Mouse (Mus musculus) left cerebral cortex, postnatal 36 days (tissue): Measurements from ENCODE around the gene Lexm. TPM values are rescaled to one million over a fixed set of nuclear protein-coding genes. Genes with fewer than 3 reads are reported as not detected.

ENCODE experiments used
- DNase-seq, 2 experiments: peaks; one replicate each; pipeline ENCODE4 v3.0.0; 2021 to 2022; ENCODE audit warnings: low spot score in 2 of 2, mixed read lengths in 1 of 2
- intact Hi-C: fragments of 180-260 bp; cut with DNase I; formaldehyde crosslinking; loops from one replicate; pipeline ENCODE4 v1.15.1; 2025
- total RNA-seq, 2 experiments: library from RNA; stranded (reverse); gene quantifications; 2 replicates each; pipeline ENCODE4 v1.2.3; 2021

The Lexm gene
- not detected for total RNA-seq

- DNase-seq, result peak in 1 of 2 experiments; percentile 39
- intact Hi-C loops, result loop anchor here (10.0 kb wide), 4 partner anchors 218 to 728 kb away; partner anchors contain the start of gene Ssbp3
Measured at GRCm38 (mm10) chr4:106617056-106617455, at the start of gene Lexm. Gene Lexm (minus strand): TSS chr4:106617241.

GRCm38 (mm10) chr4:106666546-106666945 lies 49.5 kb upstream of the Lexm start:
- intact Hi-C loops, result no loop called here
- no peak for DNase-seq

GRCm38 (mm10) chr4:106665673-106666072 lies 48.6 kb upstream of the Lexm start:
- DNase-seq, result no peak
- intact Hi-C loops, result no loop called here

- intact Hi-C loops, result no loop called here
- DNase-seq, result no peak
Measured at GRCm38 (mm10) chr4:106665269-106665668, 48.2 kb upstream of the Lexm start.

- intact Hi-C loops, result no loop called here
- no peak for DNase-seq
Measured at GRCm38 (mm10) chr4:106664697-106665096, 47.7 kb upstream of the Lexm start.

- no peak for DNase-seq
- intact Hi-C loops, result no loop called here
Measured at GRCm38 (mm10) chr4:106663956-106664470, 47.0 kb upstream of the Lexm start.

GRCm38 (mm10) chr4:106655681-106656080 lies 38.6 kb upstream of the Lexm start:
- no peak for DNase-seq

GRCm38 (mm10) chr4:106653051-106653450 lies 36.0 kb upstream of the Lexm start:
- DNase-seq, result no peak
- intact Hi-C loops, result no loop called here

More at GRCm38 (mm10) chr4:106655681-106656080, 38.6 kb upstream of the Lexm start:
- intact Hi-C loops, result no loop called here

GRCm38 (mm10) chr4:106652546-106652945 lies 35.5 kb upstream of the Lexm start:
- DNase-seq, result no peak
- intact Hi-C loops, result no loop called here

- peak; percentile 96 to 98 for DNase-seq
- intact Hi-C loops, result no loop called here
Measured at GRCm38 (mm10) chr4:106650833-106651527, 33.9 kb upstream of the Lexm start, which contains the start of gene Pars2. Gene Pars2 (plus strand): TSS chr4:106651069.

GRCm38 (mm10) chr4:106647137-106647536 lies 30.1 kb upstream of the Lexm start:
- intact Hi-C loops, result no loop called here
- DNase-seq, result no peak

- intact Hi-C loops, result no loop called here
- no peak for DNase-seq
Measured at GRCm38 (mm10) chr4:106645797-106646196, 28.8 kb upstream of the Lexm start.

- no peak for DNase-seq
- intact Hi-C loops, result no loop called here
Measured at GRCm38 (mm10) chr4:106644218-106644610, 27.2 kb upstream of the Lexm start.

GRCm38 (mm10) chr4:106643483-106644217 lies 26.6 kb upstream of the Lexm start:
- intact Hi-C loops, result no loop called here

GRCm38 (mm10) chr4:106634086-106634479 lies 17.0 kb upstream of the Lexm start:
- intact Hi-C loops, result loop anchor here (5.0 kb wide), 1 partner anchor 203 kb away; no protein-coding TSS in a partner anchor
- no peak for DNase-seq

More at GRCm38 (mm10) chr4:106643483-106644217, 26.6 kb upstream of the Lexm start:
- no peak for DNase-seq

GRCm38 (mm10) chr4:106633281-106634085 lies 16.4 kb upstream of the Lexm start:
- DNase-seq, result no peak
- intact Hi-C loops, result loop anchor here (5.0 kb wide), 1 partner anchor 204 kb away; no protein-coding TSS in a partner anchor

- intact Hi-C loops, result loop anchor here (5.0 kb wide), 1 partner anchor 205 kb away; no protein-coding TSS in a partner anchor
- DNase-seq, result no peak
Measured at GRCm38 (mm10) chr4:106632313-106632712, 15.3 kb upstream of the Lexm start.

- intact Hi-C loops, result loop anchor here (1.0 to 5.0 kb wide), 2 partner anchors 78 to 207 kb away; no protein-coding TSS in a partner anchor
- peak; percentile 86 to 91 for DNase-seq
Measured at GRCm38 (mm10) chr4:106630333-106631220, 13.5 kb upstream of the Lexm start.

GRCm38 (mm10) chr4:106629374-106629773 lies 12.3 kb upstream of the Lexm start:
- intact Hi-C loops, result no loop called here

More at GRCm38 (mm10) chr4:106629374-106629773, 12.3 kb upstream of the Lexm start:
- DNase-seq, result no peak
